Mouse (Mus musculus) embryo, embryonic 10.5 days (tissue): ENCODE results near the gene Gpr4.

Experiments
- DNase-seq: peaks from one replicate; pipeline ENCODE4 v3.0.0-alpha.2; 2015; ENCODE audit warnings: low spot score

Gpr4 gene

GRCm38 (mm10) chr7:19265928-19266822 lies 53.8 kb downstream of the Gpr4 start:
- no peak for DNase-seq

DNA sequence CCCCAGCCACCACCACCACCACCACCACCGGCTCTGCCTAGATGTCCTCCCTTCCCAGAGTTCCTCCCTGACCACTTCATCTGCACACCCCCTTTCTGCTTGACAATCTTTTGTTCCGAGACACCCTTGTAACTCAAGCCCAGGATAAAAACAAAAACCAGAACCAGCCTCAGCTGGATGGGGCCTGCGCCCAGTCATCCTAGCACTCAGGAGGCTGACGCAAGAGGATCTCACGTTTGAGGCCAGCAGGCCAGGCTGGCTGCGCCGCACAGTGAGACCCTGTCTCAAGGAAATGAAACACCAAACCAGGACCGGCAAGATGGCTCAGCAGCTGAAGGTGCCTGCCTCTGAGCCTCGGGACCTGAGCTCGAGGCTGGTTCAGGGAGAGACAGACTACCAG lies 54.7 kb downstream of the Gpr4 start:
- no peak for DNase-seq

DNA sequence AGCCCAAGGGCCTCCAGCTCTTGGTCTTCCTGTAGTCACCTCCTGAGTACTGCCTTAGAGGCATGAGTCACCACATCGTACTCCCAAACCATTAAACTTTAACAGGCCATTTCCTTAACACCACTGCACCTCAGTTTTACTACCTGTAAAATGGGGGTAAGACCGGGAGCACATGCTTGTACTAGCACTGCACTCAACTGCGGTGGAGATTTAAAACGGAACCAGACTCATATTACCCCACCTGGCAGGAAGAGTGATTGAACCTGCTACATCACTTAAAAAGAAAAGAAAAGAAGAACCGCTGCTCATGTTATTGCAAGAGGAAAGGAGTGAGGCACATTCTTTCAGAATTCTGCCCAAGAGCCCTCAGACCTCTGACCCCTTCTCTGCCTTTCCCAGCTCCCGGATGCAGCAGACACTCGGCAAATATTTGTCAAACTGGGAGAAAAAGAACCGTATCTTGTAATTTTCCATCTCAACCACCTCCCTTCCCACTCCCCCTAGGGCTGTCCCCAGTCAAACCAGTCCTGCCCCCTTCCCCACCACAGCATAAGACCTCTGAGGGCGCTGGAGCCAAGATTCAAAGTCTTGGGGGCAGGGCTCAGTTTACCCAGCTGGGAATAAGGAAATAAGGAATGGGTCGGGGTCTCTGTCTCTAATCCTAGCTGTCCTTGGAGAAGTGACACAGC lies 56.8 kb downstream of the Gpr4 start:
- peak; percentile 29 for DNase-seq

GRCm38 (mm10) chr7:19269721-19270441 lies 57.5 kb downstream of the Gpr4 start:
- DNase-seq = peak; percentile 69

DNA sequence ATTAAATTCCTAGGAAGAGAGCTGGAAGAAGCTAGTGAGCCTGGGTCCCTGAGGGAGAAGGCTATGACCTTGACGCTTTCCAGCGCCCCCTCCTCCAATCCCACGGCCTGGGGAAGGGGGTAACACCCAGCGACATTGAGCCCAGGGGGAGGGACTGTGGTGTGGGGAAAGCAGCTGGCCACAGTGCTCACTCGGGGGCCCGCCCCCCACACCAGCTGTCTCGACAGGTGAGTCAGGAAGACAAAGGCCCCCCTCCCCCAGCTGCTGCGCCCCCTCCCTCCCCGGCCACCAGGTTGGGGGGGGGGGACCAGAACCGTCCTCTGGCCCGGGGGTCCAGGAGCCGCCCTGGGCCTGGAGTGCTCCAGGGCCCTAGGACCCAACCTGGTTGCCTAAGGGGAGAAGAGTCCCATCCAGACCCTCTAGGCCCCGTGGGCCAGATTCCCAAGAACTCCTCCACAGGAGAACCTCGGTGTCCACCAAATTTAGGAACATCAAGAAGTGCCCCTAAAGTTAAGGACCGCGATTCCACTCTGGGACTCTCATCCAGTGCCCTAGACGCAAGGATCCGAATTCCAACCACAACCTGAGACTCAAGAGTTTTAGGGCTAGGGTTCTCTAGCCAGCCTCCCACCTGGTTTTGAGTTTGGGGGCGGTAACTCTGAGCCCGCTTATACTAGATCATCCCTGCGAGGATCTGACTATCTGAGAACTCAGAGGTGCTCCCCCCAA lies 58.3 kb downstream of the Gpr4 start:
- DNase-seq = peak; percentile 47

- peak; percentile 93 for DNase-seq
Measured at GRCm38 (mm10) chr7:19271238-19272172, 59.2 kb downstream of the Gpr4 start, which contains the start of gene Vasp. Vasp (minus strand) TSS chr7:19271817.

DNA sequence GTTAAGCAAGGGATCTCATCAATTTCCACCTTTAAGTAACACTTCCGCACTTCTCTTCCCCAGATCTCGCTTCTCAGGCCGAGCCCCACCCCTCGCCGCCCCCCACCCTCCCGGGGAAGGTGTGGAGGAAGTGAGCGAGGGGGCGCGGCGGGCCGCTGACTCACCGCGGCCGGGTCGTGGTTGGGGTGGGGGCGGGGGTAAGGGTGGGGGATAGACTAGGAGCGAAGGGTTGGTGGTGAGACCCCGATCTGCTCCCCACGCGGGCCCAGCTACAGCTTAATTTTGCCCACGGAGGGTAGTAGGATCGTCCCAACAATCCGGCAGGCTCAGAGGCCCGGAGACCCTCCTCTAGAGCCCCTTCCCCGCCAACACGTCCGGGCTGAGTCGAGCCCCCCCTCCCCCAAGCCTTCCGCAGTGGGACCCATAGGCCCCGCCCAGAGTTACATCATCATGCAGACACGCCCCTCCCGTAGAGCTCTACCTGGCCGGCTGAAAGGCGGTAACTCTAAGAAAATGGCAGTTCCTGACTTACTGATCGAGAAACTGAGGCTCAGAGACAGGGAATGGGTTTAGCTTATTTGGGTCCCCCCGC lies 59.9 kb downstream of the Gpr4 start:
- peak; percentile 90 for DNase-seq
